Mouse (Mus musculus) midbrain, postnatal 0 days (tissue): ENCODE measurements around the gene 4921507P07Rik. TPM values are rescaled to one million over a fixed set of nuclear protein-coding genes. Genes with fewer than 3 reads are reported as not detected.
"Not testable (repeated sequence)": the region's sequence is repeated elsewhere in the genome, so short reads cannot be mapped to it uniquely, and the experiment has no call there.

ENCODE experiments used
- ATAC-seq: fragments of 200-750 bp; cut with Nextera tagmentation; 2 replicates; pipeline ENCODE4 v1.8.0; 2017; ENCODE audit warnings: moderate number of reproducible peaks, mild to moderate bottlenecking, moderate TSS enrichment, moderate library complexity; ENCODE audit not compliant: low FRiP score
- DNase-seq: peaks from one replicate; pipeline ENCODE4 v3.0.0-alpha.2; 2015; ENCODE audit warnings: low spot score
- H3K27ac ChIP-seq: fragments of 300-500 bp; sonication (generic); 2 replicates; pipeline ENCODE4 v1.5.1; 2014; ENCODE audit warnings: low read depth, mild to moderate bottlenecking, low read length, mixed read lengths
- H3K27me3 ChIP-seq: fragments of 300-500 bp; sonication (generic); 2 replicates; pipeline ENCODE4 v1.6.1; 2014; ENCODE audit warnings: low read length, control low read depth, mixed read lengths; ENCODE audit not compliant: insufficient read depth
- H3K36me3 ChIP-seq: fragments of 300-500 bp; sonication (generic); 2 replicates; pipeline ENCODE4 v1.6.1; 2014; ENCODE audit warnings: low read length, control low read depth, mixed read lengths; ENCODE audit not compliant: insufficient read depth
- H3K4me1 ChIP-seq: fragments of 300-500 bp; sonication (generic); 2 replicates; pipeline ENCODE4 v1.6.1; 2014; ENCODE audit warnings: mild to moderate bottlenecking, control low read depth, antibody characterized with exemption, low read length, mixed read lengths; ENCODE audit not compliant: insufficient read depth
- H3K4me2 ChIP-seq: fragments of 300-500 bp; sonication (generic); 2 replicates; pipeline ENCODE4 v1.6.1; 2014; ENCODE audit warnings: low read depth, mild to moderate bottlenecking, low read length, mixed read lengths; ENCODE audit not compliant: poor library complexity, severe bottlenecking
- H3K4me3 ChIP-seq: fragments of 300-500 bp; sonication (generic); 2 replicates; pipeline ENCODE4 v1.5.1; 2014; ENCODE audit warnings: low read depth, mild to moderate bottlenecking, low read length, moderate library complexity
- H3K9ac ChIP-seq: fragments of 300-500 bp; sonication (generic); replicated peaks from 2 replicates; pipeline ENCODE4 v1.6.1; 2014; ENCODE audit warnings: mild to moderate bottlenecking, low read length, moderate library complexity, mixed read lengths; ENCODE audit not compliant: poor library complexity, severe bottlenecking
- H3K9me3 ChIP-seq: fragments of 300-500 bp; sonication (generic); 2 replicates; pipeline ENCODE4 v1.6.1; 2016; ENCODE audit warnings: low read length, control low read depth
- CTCF ChIP-seq: IDR thresholded peaks from 2 replicates; pipeline ENCODE4 v1.5.1; 2016; ENCODE audit warnings: antibody characterized with exemption, mild to moderate bottlenecking
- WGBS: fragments of 180-500 bp; shearing (Covaris S2); extraction: QIAGEN DNeasy Blood & Tissue Kit; methylation state at CpG from one replicate; pipeline ENCODE4 v1.1.7; 2014; 5-methylcytosine and 5-hydroxymethylcytosine counted together
- polyA plus RNA-seq: library from polyadenylated mRNA; unstranded; fragments of >200 nt; fragmentation: Nextera tagmentation; extraction: Ambion mirVana; gene quantifications from 2 replicates; pipeline ENCODE4 v1.2.1, GENCODE M21; 2015
- total RNA-seq: library from RNA; depleted of rRNA; stranded (reverse); fragments of >200 nt; gene quantifications from 2 replicates; pipeline ENCODE4 v1.2.3, GENCODE M21; 2014; rRNA removed

The 4921507P07Rik gene
- total RNA-seq, result 3.3 and 5.1 TPM in 2 replicates
- 3.6 and 4.4 TPM in 2 replicates for polyA plus RNA-seq

DNA sequence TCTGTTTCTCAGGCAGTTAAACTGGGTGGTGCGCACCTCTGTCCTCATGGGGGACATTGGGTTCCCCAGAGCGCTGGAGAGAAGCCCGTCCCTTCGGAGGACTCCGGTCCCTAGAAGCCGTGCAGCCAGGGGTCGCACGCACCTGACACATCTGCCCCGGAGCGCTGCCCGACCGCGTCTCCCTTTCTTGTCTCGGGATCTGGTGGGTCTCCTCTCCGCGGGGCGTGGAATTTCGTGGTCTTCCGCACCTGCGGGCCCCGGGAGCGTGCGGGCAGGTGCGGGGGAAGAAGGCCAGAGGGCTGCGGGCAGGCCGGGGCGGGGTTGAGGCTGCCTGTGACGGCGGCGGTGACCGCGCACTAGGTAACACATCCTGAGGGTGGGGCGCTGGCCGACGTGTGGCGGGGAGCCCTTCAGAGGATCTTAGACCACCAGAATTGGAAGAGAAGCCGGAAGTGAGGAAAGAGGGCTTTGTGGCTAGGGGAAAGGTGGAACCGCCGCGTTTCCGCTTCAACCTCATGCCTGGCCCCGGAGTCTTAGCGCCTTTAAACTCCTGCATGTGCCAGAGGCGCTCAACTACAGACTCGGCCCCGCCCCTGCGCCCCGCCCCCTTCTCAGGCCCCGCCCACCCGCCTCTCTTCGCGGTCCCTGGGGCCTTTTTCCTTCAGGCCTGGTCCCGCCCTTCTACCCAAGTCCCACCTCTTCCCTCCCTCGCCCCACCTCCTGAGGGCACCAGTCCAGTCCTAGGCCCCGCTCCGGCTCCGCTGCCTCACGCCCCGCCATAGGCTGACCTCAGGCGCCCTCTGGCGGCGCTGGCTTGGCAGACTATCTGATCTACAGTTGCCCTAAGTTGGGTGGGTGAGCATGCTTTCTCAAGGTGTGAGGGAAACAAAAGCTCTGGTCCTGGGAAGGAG lies at the start of gene 4921507P07Rik:
TSS of gene 4921507P07Rik (minus strand) at position 332 of the 911 bp plus-strand sequence.
- H3K4me3 ChIP-seq, result peak within 1 kb of the TSS; percentile 56
- no peaks in the 10 kb centered on the region for H3K9me3 ChIP-seq
- no peaks in the 10 kb centered on the region for H3K27me3 ChIP-seq
- peak within 1 kb of the TSS; percentile 69 for H3K27ac ChIP-seq
- H3K36me3 ChIP-seq, result no peaks in the 10 kb centered on the region
- peak; percentile 92 for ATAC-seq
- TF ChIP-seq CTCF, result peak; percentile 89
- peak; percentile 95 for DNase-seq
- no peaks in the 10 kb centered on the region for H3K4me1 ChIP-seq
- peak within 1 kb of the TSS; percentile 70 for H3K9ac ChIP-seq
- peak within 1 kb of the TSS; percentile 86 for H3K4me2 ChIP-seq
- 0% methylated on average over 56 of the region's 62 CpGs for WGBS

- no peak for TF ChIP-seq CTCF
- Histone ChIP-seq H3K27me3 (no peaks in the 10 kb centered on the region), H3K9me3 (no peaks in the 10 kb centered on the region), H3K36me3 (no peaks in the 10 kb centered on the region), H3K9ac (no peak overlapping the region), H3K4me1 (0 out of 2 replicates have a peak, but pooled peaks cover 4% of the 10 kb centered on the region), H3K27ac (no peak overlapping the region), H3K4me2 (no peak overlapping the region), H3K4me3 (no peak overlapping the region)
- DNase-seq (no peak), ATAC-seq (no peak)
- WGBS, result 74% methylated on average over 3 of the region's 3 CpGs
Measured at GRCm38 (mm10) chr6:50644701-50645100, 48.3 kb upstream of the 4921507P07Rik start.

- ATAC-seq, result no peak
- Histone ChIP-seq H3K27ac (no peak overlapping the region), H3K9me3 (no peaks in the 10 kb centered on the region), H3K4me3 (no peak overlapping the region), H3K4me1 (0 out of 2 replicates have a peak, but pooled peaks cover 4% of the 10 kb centered on the region), H3K4me2 (no peak overlapping the region), H3K9ac (no peak overlapping the region), H3K36me3 (no peaks in the 10 kb centered on the region), H3K27me3 (no peaks in the 10 kb centered on the region)
- WGBS, result 81% methylated on average over 5 of the region's 5 CpGs
- no peak for TF ChIP-seq CTCF
- DNase-seq, result no peak
Measured at GRCm38 (mm10) chr6:50641898-50642297, 45.5 kb upstream of the 4921507P07Rik start.

GRCm38 (mm10) chr6:50640377-50640776 lies 43.9 kb upstream of the 4921507P07Rik start:
- 0 out of 2 replicates have a peak, but pooled peaks cover 4% of the 10 kb centered on the region for H3K4me1 ChIP-seq
- no peak overlapping the region for H3K4me2 ChIP-seq
- no peak for ATAC-seq
- WGBS, result 76% methylated on average over 4 of the region's 4 CpGs
- no peak overlapping the region for H3K27ac ChIP-seq
- no peak for DNase-seq
- H3K9ac ChIP-seq, result no peak overlapping the region
- H3K27me3 ChIP-seq, result no peaks in the 10 kb centered on the region
- no peaks in the 10 kb centered on the region for H3K9me3 ChIP-seq
- no peak overlapping the region for H3K4me3 ChIP-seq
- TF ChIP-seq CTCF, result no peak
- no peaks in the 10 kb centered on the region for H3K36me3 ChIP-seq

GRCm38 (mm10) chr6:50639656-50640055 lies 43.2 kb upstream of the 4921507P07Rik start:
- Histone ChIP-seq H3K9me3 (no peaks in the 10 kb centered on the region), H3K4me3 (no peak overlapping the region), H3K4me2 (no peak overlapping the region), H3K36me3 (no peaks in the 10 kb centered on the region), H3K27ac (no peak overlapping the region), H3K9ac (no peak overlapping the region), H3K4me1 (0 out of 2 replicates have a peak, but pooled peaks cover 4% of the 10 kb centered on the region), H3K27me3 (no peaks in the 10 kb centered on the region)
- DNase-seq (no peak), ATAC-seq (no peak)
- WGBS, result 58% methylated on average over 2 of the region's 2 CpGs
- no peak for TF ChIP-seq CTCF

- H3K27ac ChIP-seq, H3K4me3 ChIP-seq, H3K36me3 ChIP-seq, H3K4me2 ChIP-seq, H3K9me3 ChIP-seq, H3K9ac ChIP-seq, DNase-seq, H3K27me3 ChIP-seq, ATAC-seq, H3K4me1 ChIP-seq: not testable (repeated sequence)
- 64% methylated on average over 2 of the region's 2 CpGs for WGBS
Measured at GRCm38 (mm10) chr6:50626170-50626569, 29.7 kb upstream of the 4921507P07Rik start.
